Mouse (Mus musculus): ENCODE results near the gene Srek1.

GRCm38 (mm10) chr13:103711406-103712025, 62.9 kb downstream of the Srek1 start:
- no peak for TF ChIP-seq CTCF (IDR thresholded peaks at IDR 0.05; ENCODE audit: low read depth, low read length)
- TF ChIP-seq GATA1 (IDR thresholded peaks at IDR 0.05; ENCODE audit: borderline replicate concordance, low read length) = no peak
- TF ChIP-seq TAL1 (conservative IDR thresholded peaks at IDR 0.05; ENCODE audit: low read depth, low read length) = no peak
